Mouse (Mus musculus) lung, embryonic 14.5 days (tissue): ENCODE measurements at regions not wholly inside any gene's neighbourhood (a gene's known extent, or its start where the extent isn't known, plus 50 kb on each side); places are given as distances from the start of the nearest gene placed in this dataset.

Experiments
- ATAC-seq: fragments of 200-750 bp; cut with Nextera tagmentation; 2 replicates; pipeline ENCODE4 v1.8.0; 2017; ENCODE audit warnings: mild to moderate bottlenecking, moderate TSS enrichment, moderate library complexity; ENCODE audit not compliant: insufficient read depth
- DNase-seq: peaks from one replicate; pipeline ENCODE4 v3.0.0-alpha.2; 2015
- H3K27ac ChIP-seq: fragments of 300-500 bp; sonication (generic); 2 replicates; pipeline ENCODE4 v1.5.1; 2014; ENCODE audit warnings: low read depth, mild to moderate bottlenecking, moderate library complexity
- H3K27me3 ChIP-seq: fragments of 300-500 bp; sonication (generic); 2 replicates; pipeline ENCODE4 v1.6.1; 2014; ENCODE audit warnings: low read length, control low read depth; ENCODE audit not compliant: insufficient read depth
- H3K36me3 ChIP-seq: fragments of 300-500 bp; sonication (generic); 2 replicates; pipeline ENCODE4 v1.6.1; 2014; ENCODE audit warnings: control low read depth; ENCODE audit not compliant: insufficient read depth
- H3K4me1 ChIP-seq: fragments of 300-500 bp; sonication (generic); 2 replicates; pipeline ENCODE4 v1.6.1; 2014; ENCODE audit warnings: antibody characterized with exemption, control low read depth; ENCODE audit not compliant: insufficient read depth
- H3K4me2 ChIP-seq: fragments of 300-500 bp; sonication (generic); 2 replicates; pipeline ENCODE4 v1.6.1; 2014; ENCODE audit warnings: mild to moderate bottlenecking
- H3K4me3 ChIP-seq: fragments of 300-500 bp; sonication (generic); 2 replicates; pipeline ENCODE4 v1.5.1; 2014; ENCODE audit warnings: low read depth, low read length
- H3K9ac ChIP-seq: fragments of 300-500 bp; sonication (generic); 2 replicates; pipeline ENCODE4 v1.6.1; 2014
- H3K9me3 ChIP-seq: fragments of 300-500 bp; sonication (generic); 2 replicates; pipeline ENCODE4 v1.6.1; 2016; ENCODE audit warnings: low read depth, low read length, control low read depth
- CTCF ChIP-seq: IDR thresholded peaks from 2 replicates; pipeline ENCODE4 v1.5.1; 2016; ENCODE audit warnings: antibody characterized with exemption, low read depth
- WGBS: fragments of 180-500 bp; shearing (Covaris S2); extraction: QIAGEN DNeasy Blood & Tissue Kit; methylation state at CpG from one replicate; pipeline ENCODE4 v1.1.7; 2014; 5-methylcytosine and 5-hydroxymethylcytosine counted together

GRCm38 (mm10) chr2:72743651-72744050, 236.6 kb downstream of the Sp3 start:
- ATAC-seq = no peak
- no peaks in the 10 kb centered on the region for H3K27me3 ChIP-seq
- H3K9ac ChIP-seq = no peak overlapping the region
- H3K36me3 ChIP-seq = no peaks in the 10 kb centered on the region
- no peak for TF ChIP-seq CTCF
- H3K9me3 ChIP-seq = no peaks in the 10 kb centered on the region
- H3K27ac ChIP-seq = no peak overlapping the region
- WGBS = 79% methylated on average over 3 of the region's 3 CpGs
- H3K4me2 ChIP-seq = no peak overlapping the region
- DNase-seq = no peak
- 0 out of 2 replicates have a peak, but pooled peaks cover 3% of the 10 kb centered on the region for H3K4me1 ChIP-seq
- no peak overlapping the region for H3K4me3 ChIP-seq

- no peak for TF ChIP-seq CTCF
- no peak for DNase-seq
- Histone ChIP-seq H3K4me1 (0 out of 2 replicates have a peak, but pooled peaks cover 3% of the 10 kb centered on the region), H3K4me2 (no peak overlapping the region), H3K27me3 (no peaks in the 10 kb centered on the region), H3K36me3 (no peaks in the 10 kb centered on the region), H3K9ac (no peak overlapping the region), H3K4me3 (no peak overlapping the region), H3K27ac (no peak overlapping the region), H3K9me3 (no peaks in the 10 kb centered on the region)
- WGBS = 55% methylated on average over 4 of the region's 4 CpGs
- no peak for ATAC-seq
Observed at GRCm38 (mm10) chr2:72744901-72745300, 235.3 kb downstream of the Sp3 start.

GRCm38 (mm10) chr2:72746476-72747215, 233.6 kb downstream of the Sp3 start:
- H3K27me3 ChIP-seq = no peaks in the 10 kb centered on the region
- no peak overlapping the region for H3K9ac ChIP-seq
- H3K4me1 ChIP-seq = no peaks in the 10 kb centered on the region
- H3K4me2 ChIP-seq = no peak overlapping the region
- H3K36me3 ChIP-seq = no peaks in the 10 kb centered on the region
- DNase-seq = no peak
- no peak overlapping the region for H3K4me3 ChIP-seq
- no peak overlapping the region for H3K27ac ChIP-seq
- TF ChIP-seq CTCF = no peak
- H3K9me3 ChIP-seq = no peaks in the 10 kb centered on the region
- ATAC-seq = no peak
- 77% methylated on average over 16 of the region's 16 CpGs for WGBS

GRCm38 (mm10) chr2:72747299-72747698, 232.9 kb downstream of the Sp3 start:
- ATAC-seq (no peak), DNase-seq (no peak)
- H3K27me3 ChIP-seq = no peaks in the 10 kb centered on the region
- 73% methylated on average over 5 of the region's 5 CpGs for WGBS
- no peak overlapping the region for H3K9ac ChIP-seq
- no peaks in the 10 kb centered on the region for H3K9me3 ChIP-seq
- H3K4me3 ChIP-seq = no peak overlapping the region
- H3K36me3 ChIP-seq = no peaks in the 10 kb centered on the region
- no peak overlapping the region for H3K4me2 ChIP-seq
- no peak for TF ChIP-seq CTCF
- no peak overlapping the region for H3K27ac ChIP-seq
- H3K4me1 ChIP-seq = peaks cover 4% of the 10 kb centered on the region; the same call in 1 of the 2 replicates

GRCm38 (mm10) chr2:72749495-72749894, 230.8 kb downstream of the Sp3 start:
- no peak for DNase-seq
- Histone ChIP-seq H3K36me3 (no peaks in the 10 kb centered on the region), H3K27ac (no peak overlapping the region), H3K4me2 (no peak overlapping the region), H3K27me3 (no peaks in the 10 kb centered on the region), H3K9ac (no peak overlapping the region), H3K9me3 (no peaks in the 10 kb centered on the region), H3K4me1 (peaks cover 7% of the 10 kb centered on the region; the same call in 1 of the 2 replicates), H3K4me3 (no peak overlapping the region)
- WGBS = 96% methylated on average over 1 of the region's 1 CpGs
- no peak for TF ChIP-seq CTCF
- ATAC-seq = no peak

- 36% methylated on average over 1 of the region's 1 CpGs for WGBS
- no peak overlapping the region for H3K4me2 ChIP-seq
- DNase-seq (no peak), ATAC-seq (no peak)
- no peak overlapping the region for H3K27ac ChIP-seq
- H3K9me3 ChIP-seq = no peaks in the 10 kb centered on the region
- H3K36me3 ChIP-seq = no peaks in the 10 kb centered on the region
- peaks cover 7% of the 10 kb centered on the region; the same call in 1 of the 2 replicates for H3K4me1 ChIP-seq
- no peak overlapping the region for H3K4me3 ChIP-seq
- H3K9ac ChIP-seq = no peak overlapping the region
- no peak for TF ChIP-seq CTCF
- H3K27me3 ChIP-seq = no peaks in the 10 kb centered on the region
Observed at GRCm38 (mm10) chr2:72751441-72751840, 228.8 kb downstream of the Sp3 start.

GRCm38 (mm10) chr2:72752624-72753176, 227.5 kb downstream of the Sp3 start:
- Histone ChIP-seq H3K9ac (no peak overlapping the region), H3K27ac (peak overlapping the region; percentile 64), H3K27me3 (no peaks in the 10 kb centered on the region), H3K9me3 (no peaks in the 10 kb centered on the region), H3K36me3 (no peaks in the 10 kb centered on the region), H3K4me3 (no peak overlapping the region), H3K4me2 (no peak overlapping the region), H3K4me1 (peaks cover 7% of the 10 kb centered on the region; the same call in 1 of the 2 replicates)
- 7% methylated on average over 4 of the region's 4 CpGs for WGBS
- DNase-seq (peak; percentile 83), ATAC-seq (peak; percentile 73; the same call in 1 of the 2 replicates)
- TF ChIP-seq CTCF = no peak
